Mouse (Mus musculus): ENCODE results near the gene Rnase11.

DNA sequence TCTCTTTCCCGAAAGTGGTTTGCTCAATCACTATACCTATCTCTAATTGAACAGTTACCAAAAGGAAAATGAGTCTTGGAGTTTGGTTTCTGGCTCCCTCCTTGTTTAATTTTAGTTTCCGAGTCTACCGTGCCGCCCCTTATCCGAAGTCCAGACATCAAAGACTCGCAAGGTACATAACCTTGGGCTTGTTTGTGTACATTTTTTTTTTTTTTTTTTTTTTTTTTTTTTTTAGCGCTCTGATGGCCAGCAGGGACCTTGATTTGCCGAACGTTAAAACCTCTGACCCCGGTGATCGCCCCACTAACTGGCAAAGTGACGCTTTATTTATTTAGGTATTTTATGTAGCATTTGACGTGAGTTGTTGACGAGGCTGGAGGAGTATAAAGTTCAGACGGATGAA lies 39.7 kb upstream of the Rnase11 start:
- TF ChIP-seq CTCF (IDR thresholded peaks at IDR 0.05; ENCODE audit: borderline replicate concordance, insufficient read depth, low read depth, low read length) (no peak), POLR2A (IDR thresholded peaks at IDR 0.05; ENCODE audit: borderline replicate concordance, insufficient read depth, low read length) (no peak)

All from cerebellum, adult 2 months (tissue).